Mouse (Mus musculus) liver, adult 2 months (tissue): ENCODE measurements at regions not wholly inside any gene's neighbourhood (a gene's known extent, or its start where the extent isn't known, plus 50 kb on each side); places are given as distances from the start of the nearest gene placed in this dataset.

Source experiments
- DNase-seq: peaks from one replicate; pipeline ENCODE4 v3.0.0-alpha.2; 2011; ENCODE audit warnings: low read depth, low spot score; ENCODE audit errors: extremely low read depth
- H3K27ac ChIP-seq: fragments of 200-500 bp; replicated peaks from 2 replicates; pipeline ENCODE4 v1.5.1; 2012; ENCODE audit warnings: low read depth, mild to moderate bottlenecking, control low read depth, inconsistent platforms, low read length; ENCODE audit not compliant: insufficient read depth
- H3K27me3 ChIP-seq: fragments of 200-500 bp; 2 replicates; pipeline ENCODE4 v1.6.1; 2012; ENCODE audit warnings: mild to moderate bottlenecking, moderate library complexity, low read length, inconsistent platforms; ENCODE audit not compliant: control insufficient read depth, insufficient read depth
- H3K36me3 ChIP-seq: fragments of 200-500 bp; 2 replicates; pipeline ENCODE4 v1.6.1; 2012; ENCODE audit warnings: low read length, inconsistent platforms; ENCODE audit not compliant: control insufficient read depth, insufficient read depth
- H3K4me1 ChIP-seq: fragments of 200-500 bp; 2 replicates; pipeline ENCODE4 v1.6.1; 2011; ENCODE audit warnings: low read length; ENCODE audit not compliant: control insufficient read depth, insufficient read depth
- H3K4me3 ChIP-seq: fragments of 200-500 bp; 2 replicates; pipeline ENCODE4 v1.5.1; 2011; ENCODE audit warnings: low read depth, mild to moderate bottlenecking, control low read depth, low read length, moderate library complexity; ENCODE audit not compliant: insufficient read depth
- H3K79me2 ChIP-seq: fragments of 200-500 bp; 2 replicates; pipeline ENCODE4 v1.6.1; 2012; ENCODE audit warnings: inconsistent platforms, mild to moderate bottlenecking, low read length, moderate library complexity; ENCODE audit not compliant: control insufficient read depth, insufficient read depth
- H3K9ac ChIP-seq: fragments of 200-500 bp; 2 replicates; pipeline ENCODE4 v1.6.1; 2012; ENCODE audit warnings: low read depth, mild to moderate bottlenecking, control low read depth, inconsistent platforms, low read length
- CTCF ChIP-seq: fragments of 200-500 bp; IDR thresholded peaks from 2 replicates; pipeline ENCODE4 v1.5.1; 2011; ENCODE audit warnings: low read depth, low read length, control low read depth
- POLR2A ChIP-seq: fragments of 200-500 bp; IDR thresholded peaks from 2 replicates; pipeline ENCODE4 v1.6.1; 2011; ENCODE audit warnings: low read length, control low read depth; ENCODE audit not compliant: insufficient read depth; ENCODE audit errors: extremely low read depth
- WGBS: fragments of 180-500 bp; shearing (Covaris S2); methylation state at CpG from one replicate; pipeline ENCODE4 v1.1.7; 2018; 5-methylcytosine and 5-hydroxymethylcytosine counted together

- TF ChIP-seq POLR2A (no peak), CTCF (no peak)
- no peaks in the 10 kb centered on the region for H3K27me3 ChIP-seq
- H3K4me1 ChIP-seq: no peaks in the 10 kb centered on the region
- H3K27ac ChIP-seq: no peak overlapping the region
- 83% methylated on average over 4 of the region's 4 CpGs for WGBS
- H3K79me2 ChIP-seq: no peaks in the 10 kb centered on the region
- H3K36me3 ChIP-seq: no peaks in the 10 kb centered on the region
- H3K9ac ChIP-seq: no peak overlapping the region
- DNase-seq: no peak
- no peak overlapping the region for H3K4me3 ChIP-seq
Measured at GRCm38 (mm10) chr3:151366707-151367306, 70.9 kb upstream of the Adgrl4 start.

DNA sequence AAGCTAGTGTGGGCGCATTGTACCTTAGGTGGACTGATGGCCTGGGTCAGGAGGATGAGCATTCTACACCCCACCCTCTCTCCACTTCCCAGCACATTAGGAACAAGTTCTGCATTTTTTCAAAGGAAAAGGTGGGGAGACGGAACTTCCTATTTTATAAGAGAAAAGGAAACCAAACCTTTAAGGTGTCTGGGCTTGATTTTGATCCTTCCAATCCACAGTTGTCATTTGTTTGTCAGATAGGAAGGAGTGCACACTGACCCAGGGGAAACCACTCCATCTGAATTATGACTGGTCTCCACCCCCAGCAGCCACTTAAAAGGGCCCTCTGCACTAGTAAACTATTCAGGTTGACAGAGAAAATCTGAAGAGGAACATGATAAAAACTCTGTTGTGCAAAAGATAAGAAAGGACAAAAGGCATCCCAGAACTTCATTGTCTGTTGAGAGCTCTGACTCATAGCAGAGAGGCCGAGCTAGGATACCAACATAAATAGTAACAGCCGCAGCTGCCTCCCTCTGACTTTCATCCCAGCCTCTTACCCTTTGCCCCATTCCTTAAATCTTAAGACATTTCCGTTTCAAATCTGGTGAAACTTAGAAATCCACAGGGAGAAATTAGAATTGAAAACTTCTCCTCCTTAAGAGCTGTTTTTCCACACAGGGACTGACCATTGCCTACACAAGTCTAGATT, 54.2 kb upstream of the Adgrl4 start:
- H3K27ac ChIP-seq: no peak overlapping the region
- no peak for DNase-seq

GRCm38 (mm10) chr3:151384850-151385249, 52.8 kb upstream of the Adgrl4 start:
- H3K9ac ChIP-seq: no peak overlapping the region
- 72% methylated on average over 5 of the region's 5 CpGs for WGBS
- no peaks in the 10 kb centered on the region for H3K36me3 ChIP-seq
- no peaks in the 10 kb centered on the region for H3K27me3 ChIP-seq
- TF ChIP-seq POLR2A (no peak), CTCF (no peak)
- H3K4me3 ChIP-seq: no peak overlapping the region
- H3K27ac ChIP-seq: no peak overlapping the region
- no peaks in the 10 kb centered on the region for H3K79me2 ChIP-seq
- H3K4me1 ChIP-seq: no peaks in the 10 kb centered on the region
- DNase-seq: no peak

More for the DNA sequence above, 54.2 kb upstream of the Adgrl4 start:
- Histone ChIP-seq H3K79me2 (no peaks in the 10 kb centered on the region), H3K4me1 (no peaks in the 10 kb centered on the region), H3K4me3 (no peak overlapping the region), H3K36me3 (no peaks in the 10 kb centered on the region), H3K9ac (no peak overlapping the region), H3K27me3 (no peaks in the 10 kb centered on the region)
- no peak for TF ChIP-seq POLR2A
- no peak for TF ChIP-seq CTCF
- WGBS: 61% methylated on average over 5 of the region's 5 CpGs

DNA sequence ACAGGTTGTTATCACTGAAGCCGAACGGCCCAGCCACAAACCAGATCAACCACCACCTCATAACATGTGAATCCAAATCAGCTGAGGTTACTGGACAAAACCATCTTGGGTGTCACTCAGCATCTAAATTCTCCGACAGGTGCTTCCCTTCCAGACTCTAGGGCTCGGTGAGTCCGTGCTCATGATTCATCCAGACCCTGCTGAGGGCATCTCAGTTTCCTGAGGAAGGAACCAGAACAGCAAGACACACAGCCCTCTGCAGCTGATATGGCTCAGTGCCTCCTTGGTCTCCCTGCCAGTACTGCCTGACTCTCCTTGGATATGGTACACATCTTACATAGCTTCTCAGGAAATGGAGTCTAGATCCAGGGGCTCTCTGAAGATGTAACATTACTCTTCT, 51.6 kb upstream of the Adgrl4 start:
- Histone ChIP-seq H3K4me1 (no peaks in the 10 kb centered on the region), H3K27me3 (no peaks in the 10 kb centered on the region), H3K36me3 (no peaks in the 10 kb centered on the region), H3K9ac (no peak overlapping the region), H3K4me3 (no peak overlapping the region), H3K27ac (no peak overlapping the region), H3K79me2 (no peaks in the 10 kb centered on the region)
- 63% methylated on average over 5 of the region's 5 CpGs for WGBS
- TF ChIP-seq CTCF (no peak), POLR2A (no peak)
- no peak for DNase-seq
